Mouse (Mus musculus) naive thymus-derived CD4-positive, alpha-beta T cell, adult 2 months (primary cell): Measurements from ENCODE around the gene Gm27029.
A peak's percentile ranks its signal among the peaks of the same experiment; 100 is the strongest.
"Not testable (repeated sequence)": the region's sequence is repeated elsewhere in the genome, so short reads cannot be mapped to it uniquely, and the experiment has no call there.

Experiments used
- DNase-seq: peaks from one replicate; pipeline ENCODE4 v3.0.0-alpha.2; 2011; ENCODE audit warnings: low read depth

The Gm27029 gene

GRCm38 (mm10) chr11:101419610-101420009 is 5.0 kb downstream of the Gm27029 start:
- DNase-seq: no peak

GRCm38 (mm10) chr11:101418991-101419390 is 5.6 kb downstream of the Gm27029 start:
- DNase-seq: no peak

GRCm38 (mm10) chr11:101417101-101417855 is 7.3 kb downstream of the Gm27029 start, which contains the start of gene Aarsd1:
Aarsd1 (minus strand) TSS chr11:101417615.
- DNase-seq: peak; percentile 91

- DNase-seq: peak; percentile 51
Measured at GRCm38 (mm10) chr11:101416433-101417100, 8.0 kb downstream of the Gm27029 start.

GRCm38 (mm10) chr11:101415306-101415705 is 9.3 kb downstream of the Gm27029 start:
- no peak for DNase-seq

GRCm38 (mm10) chr11:101395110-101395509 is 29.5 kb downstream of the Gm27029 start:
- DNase-seq: peak; percentile 59

GRCm38 (mm10) chr11:101381817-101382216 is 42.8 kb downstream of the Gm27029 start:
- DNase-seq: no peak

GRCm38 (mm10) chr11:101378926-101379325 is 45.7 kb downstream of the Gm27029 start:
- no peak for DNase-seq

GRCm38 (mm10) chr11:101378196-101378595 is 46.4 kb downstream of the Gm27029 start:
- DNase-seq: not testable (repeated sequence)

- no peak for DNase-seq
Measured at GRCm38 (mm10) chr11:101374421-101374938, 50.1 kb downstream of the Gm27029 start.

- DNase-seq: no peak
Measured at GRCm38 (mm10) chr11:101370141-101370540, 54.5 kb downstream of the Gm27029 start.

- DNase-seq: no peak
Measured at GRCm38 (mm10) chr11:101367326-101367935, 57.2 kb downstream of the Gm27029 start, which contains the start of gene G6pc. G6pc (plus strand) TSS chr11:101367561.

GRCm38 (mm10) chr11:101364531-101364931 is 60.1 kb downstream of the Gm27029 start:
- no peak for DNase-seq

- DNase-seq: peak; percentile 14
Measured at GRCm38 (mm10) chr11:101360651-101361113, 63.9 kb downstream of the Gm27029 start.

- no peak for DNase-seq
Measured at GRCm38 (mm10) chr11:101359776-101360175, 64.8 kb downstream of the Gm27029 start.

- no peak for DNase-seq
Measured at GRCm38 (mm10) chr11:101357505-101358182, 67.0 kb downstream of the Gm27029 start.
